Mouse (Mus musculus): ENCODE results near the gene Plcb1.

The Plcb1 gene

DNA sequence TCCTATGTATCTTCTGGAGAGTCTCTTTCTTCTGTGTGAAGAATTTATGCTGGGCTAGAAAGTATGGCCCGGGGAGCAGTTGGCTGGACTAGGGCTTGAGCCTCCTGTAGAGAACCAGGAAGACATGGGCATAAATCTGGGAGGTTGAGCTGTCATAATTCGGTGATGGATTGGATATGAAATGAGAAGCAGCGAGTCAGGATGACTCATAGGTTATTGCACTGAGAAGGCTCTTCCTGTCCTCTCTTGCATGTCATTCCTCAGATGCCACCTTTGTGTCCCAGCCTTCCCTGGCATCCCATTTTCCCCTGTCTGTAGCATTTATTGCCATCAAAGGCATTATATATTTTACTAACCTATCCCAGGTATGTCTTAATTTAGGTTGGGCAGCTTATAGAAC lies 267.5 kb downstream of the Plcb1 start:
- DNase-seq (ENCODE audit: low read depth, low spot score): no peak

DNA sequence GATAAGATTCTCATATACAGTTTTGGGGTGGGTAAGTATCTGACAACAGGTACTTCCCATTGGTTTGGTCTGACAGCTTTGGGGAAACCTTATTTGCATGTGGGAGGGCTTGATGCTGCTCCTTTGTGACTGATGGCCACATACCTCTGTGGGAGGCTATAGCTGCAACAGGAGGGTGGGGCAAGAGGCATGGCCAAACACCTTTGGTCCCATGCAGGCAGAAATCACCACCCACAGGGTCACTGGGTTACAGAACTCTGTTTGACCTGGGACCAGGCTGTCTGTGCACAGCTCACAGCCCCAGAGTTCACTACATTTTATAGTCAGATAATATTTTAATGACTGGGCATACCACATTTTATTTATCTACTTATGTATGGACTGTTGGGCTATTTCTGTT lies 281.6 kb downstream of the Plcb1 start:
- no peak for DNase-seq (ENCODE audit: low read depth, low spot score)

DNA sequence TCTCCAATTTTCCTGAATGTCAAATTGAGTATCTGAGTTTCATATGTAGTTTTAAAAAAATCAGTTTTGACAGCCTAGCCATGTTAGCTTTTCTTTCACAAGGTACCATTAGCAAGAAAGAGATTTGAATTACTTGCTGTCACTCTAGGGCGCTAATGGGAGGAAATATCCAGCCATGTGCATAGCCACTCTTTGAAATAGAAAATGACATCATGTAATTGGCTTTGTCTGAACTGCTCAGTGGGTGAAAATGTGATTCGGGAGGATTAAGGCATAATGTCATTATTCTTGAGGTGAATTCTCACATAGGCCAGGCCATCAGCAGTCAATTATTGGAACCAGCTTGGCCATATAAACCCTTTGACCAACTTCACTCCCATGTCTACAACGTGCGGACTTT lies 285.5 kb downstream of the Plcb1 start:
- no peak for DNase-seq (ENCODE audit: low read depth, low spot score)

DNA sequence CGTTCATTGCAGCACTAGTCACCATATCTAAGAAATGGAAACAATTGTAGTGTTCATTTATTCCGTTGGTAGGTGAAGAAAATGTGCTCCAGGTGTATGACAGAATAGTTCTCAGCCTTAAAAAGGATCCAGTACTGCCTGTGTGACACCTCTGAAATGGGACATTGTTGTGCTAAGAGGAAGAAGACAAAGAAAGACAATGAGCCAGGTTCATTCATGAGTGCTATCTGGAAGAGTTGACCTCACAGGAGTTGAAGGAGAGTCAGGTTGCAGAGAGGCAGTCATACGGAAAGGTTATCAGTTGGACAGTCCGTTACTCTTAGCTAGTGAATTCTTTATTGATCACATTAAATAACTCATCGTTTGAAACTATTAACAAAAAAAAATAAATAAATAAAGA lies 286.6 kb downstream of the Plcb1 start:
- no peak for DNase-seq (ENCODE audit: low read depth, low spot score)

DNA sequence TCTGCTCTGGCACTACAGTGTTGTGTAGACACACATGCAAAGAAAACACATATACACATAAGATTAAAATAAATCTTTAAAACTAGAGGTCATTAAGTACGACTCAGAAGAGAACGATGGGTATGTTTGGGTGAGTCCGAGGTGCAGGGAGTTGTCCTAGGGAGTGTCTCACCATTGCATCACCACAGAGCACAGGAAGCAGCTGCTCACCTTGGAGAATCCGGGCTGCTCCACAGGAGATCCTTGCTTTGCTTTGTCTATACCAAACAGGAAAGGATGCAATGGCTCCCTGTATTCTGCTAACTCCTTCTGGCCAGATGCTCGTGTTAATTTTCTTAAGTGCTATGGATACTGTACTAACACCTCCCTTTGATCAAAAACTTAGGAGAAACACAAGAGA lies 287.1 kb downstream of the Plcb1 start:
- no peak for DNase-seq (ENCODE audit: low read depth, low spot score)

DNA sequence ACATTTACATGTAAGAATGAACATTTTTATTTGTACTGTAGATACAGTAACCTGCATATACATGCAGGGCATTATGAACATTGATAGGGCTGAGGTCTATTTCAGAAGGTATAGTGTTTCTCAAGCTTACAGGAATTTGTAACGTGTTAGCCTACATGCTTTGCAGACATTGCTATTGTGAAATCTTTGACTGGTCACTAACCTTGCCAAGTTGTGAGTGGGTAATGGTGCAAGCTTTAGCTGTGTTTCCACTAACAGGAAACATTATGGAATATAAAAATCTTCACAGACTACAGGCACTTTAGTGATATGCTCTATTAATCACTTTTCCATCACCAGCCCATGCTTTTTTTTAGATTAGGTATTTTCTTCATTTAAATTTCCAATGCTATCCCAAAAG lies 289.5 kb downstream of the Plcb1 start:
- DNase-seq (ENCODE audit: low read depth, low spot score): no peak

DNA sequence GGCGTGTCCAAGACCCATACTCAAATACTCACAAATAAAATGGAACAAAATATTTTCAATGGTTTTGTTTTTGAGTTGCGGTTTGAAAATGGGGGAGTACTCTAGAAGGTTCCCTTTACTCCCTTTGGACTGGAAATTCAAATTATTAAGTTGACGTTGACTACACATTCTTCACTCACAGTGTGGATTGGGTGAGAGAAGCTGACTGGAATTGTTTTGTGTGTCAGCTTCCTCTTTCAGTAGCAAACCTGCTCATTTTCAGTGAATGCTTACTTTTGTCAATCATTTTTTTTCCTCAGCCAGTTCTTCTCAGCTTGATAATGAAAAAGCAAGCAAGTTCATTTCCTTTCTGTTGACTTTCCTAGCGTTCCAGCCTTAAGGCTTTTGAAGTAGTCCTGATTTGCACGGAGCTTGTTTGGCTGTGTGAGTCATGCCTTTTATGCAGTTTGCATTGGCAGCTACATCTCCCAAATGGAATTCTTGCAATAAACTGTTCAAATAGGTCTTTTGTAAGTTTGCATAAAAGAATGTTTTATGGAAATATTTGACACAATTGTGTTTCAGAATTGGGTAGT lies 306.8 kb downstream of the Plcb1 start:
- peak; percentile 55 for DNase-seq (ENCODE audit: low read depth, low spot score)

DNA sequence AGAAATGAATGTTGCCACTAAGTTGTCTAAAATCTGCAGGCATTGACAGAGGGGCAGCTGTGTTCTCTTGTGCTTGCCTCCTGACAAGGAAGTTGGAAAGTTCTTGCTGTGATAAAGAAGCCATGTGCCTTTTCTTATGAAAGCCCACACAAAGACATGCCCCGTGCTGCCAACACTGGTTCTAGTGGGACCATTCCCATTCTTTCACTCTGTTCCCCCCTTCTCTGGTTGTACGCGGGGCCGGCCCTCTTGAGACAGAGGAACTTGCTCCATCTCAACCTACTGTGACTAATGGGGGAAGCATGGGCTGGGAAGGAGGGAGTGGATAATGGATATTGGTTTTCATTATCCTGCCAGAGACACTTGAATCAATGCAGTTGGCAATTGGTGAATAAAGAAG lies 315.4 kb downstream of the Plcb1 start:
- no peak for DNase-seq (ENCODE audit: low read depth, low spot score)

DNA sequence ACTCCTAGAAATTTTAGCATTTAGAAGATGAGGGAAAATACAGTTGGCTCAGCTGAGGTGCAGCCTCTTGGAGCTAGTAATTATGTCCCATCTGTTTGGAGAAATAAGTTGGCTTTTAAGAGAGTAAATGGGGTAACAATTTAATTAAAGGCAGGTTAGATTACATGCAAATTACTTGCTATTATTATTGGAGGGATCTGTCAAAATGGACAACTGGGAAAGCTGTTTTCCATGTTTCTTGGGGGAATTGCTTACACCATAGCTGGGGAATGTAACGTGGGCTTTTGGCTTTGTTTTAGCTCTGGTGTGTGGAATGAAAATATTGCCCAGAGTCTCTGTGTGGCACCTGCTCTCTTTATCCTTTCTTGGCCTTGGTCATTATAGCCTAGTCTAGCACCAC lies 316.1 kb downstream of the Plcb1 start:
- DNase-seq (ENCODE audit: low read depth, low spot score): no peak

DNA sequence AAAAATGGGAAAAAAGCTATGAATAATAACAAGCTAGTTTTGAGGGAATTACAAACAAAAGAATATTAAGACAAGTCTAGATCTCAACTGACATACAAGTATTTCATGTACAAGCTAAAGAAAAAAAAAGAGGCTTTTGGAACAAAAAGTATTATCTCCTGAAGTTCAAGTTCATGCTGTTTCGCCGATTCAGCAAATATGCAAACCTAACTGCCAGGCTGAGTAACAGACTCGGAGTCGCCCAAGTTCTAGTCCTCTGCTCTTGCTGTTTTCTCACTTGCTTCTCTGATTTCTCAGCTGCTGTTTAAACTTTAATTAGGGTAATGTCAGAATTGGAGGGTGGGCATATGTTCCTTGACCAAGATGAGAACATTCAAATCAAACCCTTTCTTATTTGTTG lies 320.8 kb downstream of the Plcb1 start:
- no peak for DNase-seq (ENCODE audit: low read depth, low spot score)

DNA sequence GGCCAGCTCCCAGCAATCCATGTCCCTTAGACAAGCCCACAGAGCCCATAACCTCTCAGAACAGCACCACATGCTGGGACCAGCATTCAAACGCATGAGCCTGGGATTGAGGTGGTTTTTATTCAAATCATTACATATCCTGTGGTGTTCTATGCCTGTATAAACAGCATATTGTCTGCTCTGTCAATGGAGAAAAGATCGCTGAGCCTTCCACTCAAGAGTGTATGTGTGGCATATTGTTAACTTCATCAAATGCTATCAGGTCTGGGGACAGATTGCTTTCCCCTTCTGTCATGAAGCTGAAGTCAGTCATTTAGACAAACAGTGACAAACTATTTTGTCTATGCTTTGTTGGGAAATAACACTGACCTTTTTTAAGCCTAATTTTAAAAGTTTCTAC lies 322.7 kb downstream of the Plcb1 start:
- DNase-seq (ENCODE audit: low read depth, low spot score): no peak

DNA sequence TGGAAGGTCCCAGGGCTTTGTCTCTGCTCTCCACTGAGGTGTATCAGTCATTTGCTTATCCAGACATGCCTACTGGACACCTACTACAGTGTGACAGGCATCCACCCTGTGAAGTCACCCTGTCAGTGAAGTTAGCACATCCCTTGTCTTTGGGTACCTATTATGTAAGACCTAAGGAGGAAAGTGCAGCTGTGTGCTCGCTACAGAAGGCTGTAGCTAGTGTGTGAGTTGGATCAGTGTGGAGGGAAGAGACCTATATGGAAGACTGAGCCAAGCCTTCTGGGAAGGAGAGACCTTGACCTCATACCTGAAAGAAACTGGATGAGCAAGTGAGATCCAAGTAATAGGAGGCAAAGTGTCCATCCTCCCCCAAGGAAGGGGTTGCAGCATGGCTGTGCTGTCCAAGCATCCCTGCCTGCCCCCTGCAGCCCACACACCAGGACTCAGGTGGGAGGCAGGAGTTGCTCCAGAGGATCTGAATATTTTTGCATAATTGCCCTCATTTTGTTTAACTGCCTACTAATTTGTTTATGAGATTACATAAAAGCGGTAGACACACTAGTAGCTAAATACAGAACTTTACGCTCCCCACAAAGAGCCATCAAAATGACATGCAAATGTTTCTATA lies 328.7 kb downstream of the Plcb1 start:
- DNase-seq (ENCODE audit: low read depth, low spot score): no peak

DNA sequence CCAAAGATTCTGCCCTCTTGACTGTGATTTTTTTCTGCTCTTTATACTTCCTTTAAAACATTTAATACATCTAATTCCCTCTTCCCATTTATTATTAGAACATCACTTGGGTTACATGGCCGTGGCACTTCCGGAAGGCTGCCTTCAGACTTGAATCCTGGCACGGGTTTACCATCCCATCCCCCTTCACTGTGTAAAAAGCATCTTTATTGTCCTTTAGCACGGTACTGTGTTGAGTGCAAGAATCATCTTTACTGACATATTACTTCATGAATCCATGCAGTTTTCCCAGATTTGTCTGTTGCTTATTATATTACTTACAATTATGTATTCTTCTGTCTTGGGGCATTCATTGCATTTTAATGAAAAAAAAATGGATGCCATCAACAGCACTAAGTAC lies 337.2 kb downstream of the Plcb1 start:
- no peak for DNase-seq (ENCODE audit: low read depth, low spot score)

DNA sequence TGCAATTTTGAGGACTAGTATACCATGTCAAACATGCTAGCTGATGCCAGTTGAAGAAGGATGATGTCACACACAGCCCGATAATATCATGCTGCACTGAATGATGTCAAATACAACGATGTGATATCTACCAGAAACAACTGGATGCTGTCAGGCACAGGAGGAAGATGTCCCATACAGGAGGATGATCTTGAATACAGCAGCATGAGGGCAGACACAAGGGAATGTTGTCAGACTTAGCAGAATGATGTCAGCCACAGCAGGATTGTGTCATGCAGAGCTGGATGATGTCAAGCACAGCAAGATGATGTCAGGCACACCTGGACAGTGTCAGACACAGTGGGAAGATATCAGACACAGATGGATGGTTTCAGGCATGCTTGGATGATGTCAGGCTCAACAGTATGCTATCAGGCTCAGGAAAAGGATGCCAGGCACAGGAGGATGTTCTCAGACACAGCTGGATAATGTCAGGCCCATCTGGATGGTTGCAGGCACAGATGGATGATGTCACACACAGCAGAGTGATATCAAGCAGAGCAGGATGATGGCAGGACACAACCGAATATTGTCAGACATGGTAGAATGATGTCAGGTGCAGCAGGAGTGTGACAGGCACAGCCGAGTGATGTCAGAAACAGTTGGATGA lies 338.0 kb downstream of the Plcb1 start:
- no peak for DNase-seq (ENCODE audit: low read depth, low spot score)

DNA sequence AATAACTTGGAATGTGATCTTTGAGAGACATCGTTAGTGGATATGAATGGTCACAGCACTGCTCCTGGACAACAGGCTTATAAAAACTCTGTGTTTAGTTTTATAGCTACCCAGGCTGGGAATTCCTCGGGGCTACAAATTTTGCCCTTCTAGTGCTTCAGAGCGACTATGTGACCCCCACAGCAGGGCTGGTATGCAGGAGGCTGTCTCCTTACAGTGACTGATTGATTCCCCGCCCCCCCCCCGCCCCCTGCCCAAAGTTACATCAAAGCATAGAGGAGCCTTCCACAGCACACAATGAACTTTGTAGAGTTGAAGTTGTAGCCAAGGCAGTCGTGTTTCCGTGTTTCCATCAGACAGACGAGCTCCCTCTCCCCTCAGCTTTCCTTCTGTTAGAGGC lies 354.7 kb downstream of the Plcb1 start:
- DNase-seq (ENCODE audit: low read depth, low spot score): no peak

DNA sequence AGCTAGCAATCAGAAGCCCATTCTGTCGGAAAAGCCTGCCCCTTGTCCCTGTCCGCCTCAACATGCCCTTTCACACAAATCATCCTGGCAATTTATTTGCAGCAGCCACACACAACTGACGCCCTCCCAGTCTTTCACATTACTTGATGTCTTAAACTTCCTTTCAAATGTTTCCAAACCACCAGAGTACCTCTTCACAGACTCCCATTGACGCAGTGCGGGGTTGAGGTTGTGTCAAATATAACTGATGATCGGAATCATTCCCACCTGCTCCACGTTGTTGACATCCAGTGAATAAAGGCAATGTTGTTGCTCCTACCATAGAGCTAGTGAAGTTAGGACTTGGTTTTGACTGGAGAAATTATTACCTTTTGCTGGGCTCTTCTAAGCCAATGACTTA lies 366.4 kb downstream of the Plcb1 start:
- no peak for DNase-seq (ENCODE audit: low read depth, low spot score)

DNA sequence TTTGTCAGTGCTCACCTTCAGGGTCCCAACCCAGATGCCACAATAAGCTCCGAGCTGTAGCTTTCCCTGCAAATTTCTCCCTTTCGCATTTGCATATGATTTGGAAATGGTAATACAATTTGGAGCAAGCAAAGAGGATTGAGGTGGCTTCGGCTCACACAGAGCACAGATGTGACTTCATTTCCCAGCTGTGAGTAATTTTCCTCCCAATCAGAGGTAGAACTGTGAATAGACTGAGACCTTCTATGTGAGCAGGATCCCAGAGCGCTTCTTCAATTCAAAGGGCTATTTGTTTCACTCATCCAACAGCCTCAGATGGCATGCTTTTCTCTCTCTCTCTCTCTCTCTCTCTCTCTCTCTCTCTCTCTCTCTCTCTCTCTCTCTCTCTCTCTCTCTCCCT lies 367.4 kb downstream of the Plcb1 start:
- DNase-seq (ENCODE audit: low read depth, low spot score): peak; percentile 31

DNA sequence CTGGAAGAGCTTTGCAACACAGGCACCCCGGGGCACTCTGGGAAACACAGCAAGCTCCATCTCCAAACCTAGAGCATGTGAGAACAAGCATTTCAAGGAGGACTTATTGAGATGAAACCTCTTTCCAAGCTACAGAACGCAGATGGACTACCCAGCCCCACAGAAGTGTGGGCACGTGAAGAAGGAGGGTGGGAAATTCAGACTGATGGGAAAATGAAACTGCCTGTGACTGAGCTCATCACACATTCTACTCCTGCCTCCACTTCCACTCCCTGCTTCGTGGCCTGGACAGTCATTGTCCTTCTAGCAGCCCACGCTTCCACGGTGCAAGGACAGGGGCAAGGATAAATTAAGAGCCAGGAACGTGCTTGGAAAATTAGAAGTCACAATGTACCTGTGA lies 370.2 kb downstream of the Plcb1 start:
- DNase-seq (ENCODE audit: low read depth, low spot score): peak; percentile 16

DNA sequence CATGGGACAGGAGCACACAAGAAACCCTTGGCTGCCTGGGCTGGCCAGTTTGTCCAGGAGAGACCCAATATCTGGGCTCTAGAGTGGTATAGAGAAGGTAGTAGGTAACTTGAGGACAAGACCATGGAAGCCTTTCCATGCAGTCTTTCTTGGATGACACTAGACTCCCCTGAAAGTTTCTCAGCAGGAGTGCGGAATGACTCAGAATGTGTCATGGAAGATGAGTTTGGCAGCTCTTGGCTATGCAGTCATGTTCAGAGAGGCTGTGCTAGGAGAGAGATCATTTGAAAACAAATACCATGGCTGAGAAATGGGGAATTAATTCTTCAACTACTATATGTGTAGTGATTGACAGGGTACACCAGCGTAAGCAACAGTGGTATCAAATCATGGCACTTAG lies 372.1 kb downstream of the Plcb1 start:
- DNase-seq (ENCODE audit: low read depth, low spot score): peak; percentile 26

DNA sequence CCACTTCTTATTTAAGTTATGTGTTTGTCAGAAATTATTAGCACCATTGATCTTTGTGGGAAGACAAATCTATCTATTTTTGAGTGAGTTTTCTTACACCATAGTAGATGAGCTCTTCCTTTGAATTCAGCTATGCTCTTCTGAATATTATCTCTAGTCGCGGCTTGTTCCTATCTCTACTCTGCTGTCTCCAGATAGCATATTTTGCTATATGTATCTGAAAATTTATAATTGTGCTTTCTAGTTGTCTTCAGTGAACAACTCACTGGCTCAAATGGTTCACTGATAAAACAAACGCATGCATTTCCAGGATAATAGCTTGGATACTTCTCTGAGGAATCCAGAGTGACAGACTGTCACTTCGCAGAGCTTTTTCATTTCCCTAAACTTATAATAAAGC lies 375.8 kb downstream of the Plcb1 start:
- DNase-seq (ENCODE audit: low read depth, low spot score): no peak

DNA sequence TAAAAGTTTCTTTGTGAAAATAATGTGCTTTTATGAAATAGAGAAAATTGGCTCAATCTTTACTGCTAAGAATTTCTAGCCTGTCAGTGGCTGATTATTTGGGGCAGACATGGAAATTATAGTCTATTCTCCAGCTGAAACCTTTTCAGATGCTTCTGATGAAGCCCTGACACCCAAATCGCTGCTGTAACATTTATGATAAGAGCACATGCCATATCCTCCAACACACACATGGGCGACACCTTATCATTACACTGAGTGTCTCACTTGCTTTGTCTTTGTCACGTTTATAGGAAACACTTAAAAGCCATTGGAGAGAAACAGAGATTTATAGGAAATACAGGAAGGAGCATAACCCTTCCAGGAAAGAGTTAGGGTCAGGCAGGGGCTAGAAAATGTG lies 379.6 kb downstream of the Plcb1 start:
- no peak for DNase-seq (ENCODE audit: low read depth, low spot score)

DNA sequence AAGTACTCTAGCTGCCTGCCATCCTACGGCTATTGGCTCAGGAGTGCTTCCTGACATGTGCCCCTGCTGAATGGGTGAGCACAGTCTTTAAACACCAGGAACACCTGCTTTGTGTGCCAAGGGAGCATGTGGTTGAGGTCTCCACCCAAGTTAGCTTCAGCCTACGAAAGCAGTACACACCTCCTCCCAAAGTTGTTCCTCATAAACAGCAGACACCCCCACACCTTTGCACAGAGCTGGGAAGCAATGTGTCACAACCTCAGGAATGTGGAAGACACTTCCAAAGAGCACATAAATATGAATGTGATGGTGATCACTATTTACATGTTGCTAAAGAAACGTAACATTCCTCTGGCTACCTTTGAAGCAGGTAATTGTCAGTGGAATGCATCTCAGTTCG lies 389.7 kb downstream of the Plcb1 start:
- DNase-seq (ENCODE audit: low read depth, low spot score): no peak

DNA sequence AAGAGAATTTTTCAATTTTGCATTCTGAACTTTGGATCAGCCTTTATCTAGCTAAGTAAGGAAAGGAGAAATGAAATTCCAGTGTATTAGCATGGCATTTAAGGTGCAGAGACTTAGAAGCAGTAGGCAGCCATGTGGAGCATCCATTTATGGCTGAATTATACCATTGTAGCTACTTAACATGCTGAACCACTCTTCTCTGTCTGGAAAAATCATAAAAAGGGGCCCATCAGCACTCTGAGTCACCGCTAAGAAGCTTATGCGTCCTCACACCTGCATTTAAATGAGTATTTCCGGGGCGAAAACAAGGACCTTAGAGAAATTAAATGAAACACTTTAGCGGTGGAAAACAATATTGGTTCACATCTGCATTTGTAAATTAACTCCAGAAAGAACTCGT lies 401.8 kb downstream of the Plcb1 start:
- no peak for DNase-seq (ENCODE audit: low read depth, low spot score)

DNA sequence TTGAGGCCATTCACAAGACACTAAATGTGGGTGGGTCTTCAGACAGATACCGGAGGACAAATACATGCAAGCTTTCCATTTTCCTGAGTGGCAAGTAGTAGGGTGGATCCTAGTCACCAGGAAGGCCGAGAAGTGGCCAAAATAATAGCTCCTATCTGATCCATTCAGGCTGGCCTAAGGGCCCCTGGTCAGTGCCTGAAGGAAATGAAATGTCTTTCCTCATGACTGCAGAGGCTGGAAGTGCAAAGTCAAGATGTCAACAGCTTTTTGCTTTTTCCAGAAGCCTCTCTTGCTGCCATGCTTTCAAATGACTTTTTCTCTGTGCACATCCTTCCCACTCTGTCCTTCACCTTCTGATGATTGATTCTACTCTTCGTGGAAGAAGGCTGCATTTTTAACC lies 415.0 kb downstream of the Plcb1 start:
- no peak for DNase-seq (ENCODE audit: low read depth, low spot score)
